Mouse (Mus musculus) midbrain, embryonic 14.5 days (tissue): ENCODE results near the gene Zfp512. TPM values are rescaled to one million over a fixed set of nuclear protein-coding genes. Genes with fewer than 3 reads are reported as not detected.
"Not testable (repeated sequence)": the region's sequence is repeated elsewhere in the genome, so short reads cannot be mapped to it uniquely, and the experiment has no call there.

ENCODE experiments used
- ATAC-seq: fragments of 200-750 bp; cut with Nextera tagmentation; 2 replicates; pipeline ENCODE4 v1.8.0; 2017; ENCODE audit warnings: moderate number of reproducible peaks, moderate library complexity; ENCODE audit not compliant: low FRiP score, low TSS enrichment
- DNase-seq: peaks from one replicate; pipeline ENCODE4 v3.0.0-alpha.2; 2015
- H3K27ac ChIP-seq: fragments of 300-500 bp; sonication (generic); replicated peaks from 2 replicates; pipeline ENCODE4 v1.5.1; 2014; ENCODE audit warnings: mild to moderate bottlenecking, low read depth, low read length, moderate library complexity
- H3K27me3 ChIP-seq: fragments of 300-500 bp; sonication (generic); 2 replicates; pipeline ENCODE4 v1.6.1; 2014; ENCODE audit warnings: low read length, control low read depth, mixed read lengths; ENCODE audit not compliant: control insufficient read depth, insufficient read depth
- H3K36me3 ChIP-seq: fragments of 300-500 bp; sonication (generic); 2 replicates; pipeline ENCODE4 v1.6.1; 2014; ENCODE audit warnings: low read length, control low read depth; ENCODE audit not compliant: control insufficient read depth, insufficient read depth
- H3K4me1 ChIP-seq: fragments of 300-500 bp; sonication (generic); 2 replicates; pipeline ENCODE4 v1.6.1; 2014; ENCODE audit warnings: mild to moderate bottlenecking, antibody characterized with exemption, low read length, control low read depth; ENCODE audit not compliant: control insufficient read depth, insufficient read depth
- H3K4me2 ChIP-seq: fragments of 300-500 bp; sonication (generic); 2 replicates; pipeline ENCODE4 v1.6.1; 2014; ENCODE audit warnings: mild to moderate bottlenecking, low read length, moderate library complexity
- H3K4me3 ChIP-seq: fragments of 300-500 bp; sonication (generic); replicated peaks from 2 replicates; pipeline ENCODE4 v1.5.1; 2014; ENCODE audit warnings: low read depth, low read length
- H3K9ac ChIP-seq: fragments of 300-500 bp; sonication (generic); replicated peaks from 2 replicates; pipeline ENCODE4 v1.6.1; 2014; ENCODE audit warnings: mild to moderate bottlenecking, low read length, moderate library complexity
- H3K9me3 ChIP-seq: fragments of 300-500 bp; sonication (generic); 2 replicates; pipeline ENCODE4 v1.6.1; 2016; ENCODE audit warnings: low read length, control low read depth, mixed read lengths; ENCODE audit not compliant: control insufficient read depth
- WGBS: fragments of 180-500 bp; shearing (Covaris S2); extraction: QIAGEN DNeasy Blood & Tissue Kit; methylation state at CpG from one replicate; pipeline ENCODE4 v1.1.7; 2014; 5-methylcytosine and 5-hydroxymethylcytosine counted together
- polyA plus RNA-seq: library from polyadenylated mRNA; unstranded; fragments of >200 nt; fragmentation: Nextera tagmentation; extraction: Ambion mirVana; gene quantifications from 2 replicates; pipeline ENCODE4 v1.2.1, GENCODE M21; 2014

Gene Zfp512
- polyA plus RNA-seq, 1 experiment from 2014 or later = 113 TPM

DNA sequence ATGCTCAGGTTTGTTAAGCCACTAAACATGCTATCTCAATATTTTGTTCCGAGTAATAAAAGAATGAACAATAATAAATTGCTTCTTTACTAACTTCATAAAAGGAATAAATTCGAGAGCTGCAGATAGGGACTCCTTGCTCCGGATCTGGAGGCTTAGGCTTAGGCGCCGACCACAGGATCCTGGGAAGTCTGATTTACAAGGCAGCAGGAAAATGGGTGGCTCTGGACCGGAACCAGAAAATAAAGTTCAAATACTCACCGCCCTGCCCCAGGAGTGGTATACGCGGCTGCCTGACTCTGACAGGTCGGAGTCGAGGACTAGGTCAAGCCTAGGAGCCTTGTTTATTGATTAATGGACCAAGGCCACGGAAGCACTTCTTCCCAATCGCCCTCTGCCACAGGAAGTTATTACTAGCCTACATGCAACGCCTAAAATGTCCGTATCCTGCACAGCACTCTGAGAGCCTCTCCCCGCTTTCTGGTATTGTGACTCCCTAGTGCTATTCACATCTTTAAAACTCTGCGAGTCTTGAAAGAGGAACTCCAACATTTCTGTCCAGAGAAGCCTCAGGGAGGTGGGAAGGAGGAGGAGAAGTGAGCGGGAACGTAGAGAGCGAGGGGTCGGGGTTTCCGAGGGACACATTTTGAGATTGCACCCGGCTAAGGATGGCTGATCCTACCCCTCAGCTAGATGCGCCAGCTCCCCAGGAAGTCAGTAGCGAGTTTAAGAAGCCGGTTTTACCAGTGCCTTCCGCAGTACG lies 74.3 kb downstream of the Zfp512 start, which contains the start of gene Slc4a1ap:
TSS of gene Slc4a1ap (plus strand) at position 642 of the 763 bp plus-strand sequence.
- ATAC-seq = peak; percentile 80; the same call in 1 of the 2 replicates
- under 1% methylated on average over 28 of the region's 28 CpGs for WGBS
- peaks cover 34% of the 10 kb centered on the region for H3K36me3 ChIP-seq

DNA sequence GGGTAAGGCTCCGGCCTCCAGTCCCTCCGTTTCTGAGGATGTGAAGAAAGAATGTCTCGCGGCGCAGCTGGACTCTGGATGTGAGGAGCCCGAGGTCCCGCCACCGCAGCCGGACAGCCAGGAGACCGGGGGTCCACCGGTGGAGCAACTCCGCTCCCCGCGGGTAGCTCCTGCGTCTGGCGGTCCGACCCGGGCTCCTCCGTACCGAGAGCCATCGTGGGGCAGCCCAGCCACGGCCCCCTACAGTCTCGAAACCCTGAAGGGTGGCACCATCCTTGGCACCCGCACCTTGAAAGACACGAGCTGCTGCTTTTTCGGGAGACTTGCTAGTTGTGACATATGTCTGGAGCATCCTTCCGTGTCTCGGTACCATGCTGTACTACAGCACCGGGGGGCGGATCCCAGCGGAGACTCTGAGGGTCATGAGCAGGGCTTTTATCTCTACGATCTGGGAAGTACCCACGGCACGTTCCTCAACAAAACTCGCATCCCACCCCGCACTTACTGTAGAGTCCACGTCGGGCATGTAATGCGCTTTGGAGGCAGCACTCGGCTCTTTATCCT lies 75.0 kb downstream of the Zfp512 start:
- H3K4me1 ChIP-seq = peaks cover 22% of the 10 kb centered on the region
- H3K9ac ChIP-seq = peak overlapping the region; percentile 71
- ATAC-seq = peak; percentile 48; the same call in 1 of the 2 replicates
- peak overlapping the region; percentile 89 for H3K4me2 ChIP-seq
- WGBS = 4% methylated on average over 40 of the region's 40 CpGs
- no peaks in the 10 kb centered on the region for H3K9me3 ChIP-seq
- H3K36me3 ChIP-seq = peaks cover 35% of the 10 kb centered on the region
- H3K4me3 ChIP-seq = peak overlapping the region; percentile 80
- no peak overlapping the region; the same call in 1 of the 2 replicates for H3K27ac ChIP-seq
- DNase-seq = peak; percentile 1
- H3K27me3 ChIP-seq = no peaks in the 10 kb centered on the region

More for the DNA sequence above, 74.3 kb downstream of the Zfp512 start, which contains the start of gene Slc4a1ap:
- Histone ChIP-seq H3K9me3 (no peaks in the 10 kb centered on the region), H3K4me3 (peak within 1 kb of the TSS; percentile 80), H3K4me1 (peaks cover 22% of the 10 kb centered on the region), H3K4me2 (peak within 1 kb of the TSS; percentile 89), H3K27me3 (no peaks in the 10 kb centered on the region), H3K9ac (peak within 1 kb of the TSS; percentile 71), H3K27ac (peak within 1 kb of the TSS; percentile 73)
- peak; percentile 85 for DNase-seq

DNA sequence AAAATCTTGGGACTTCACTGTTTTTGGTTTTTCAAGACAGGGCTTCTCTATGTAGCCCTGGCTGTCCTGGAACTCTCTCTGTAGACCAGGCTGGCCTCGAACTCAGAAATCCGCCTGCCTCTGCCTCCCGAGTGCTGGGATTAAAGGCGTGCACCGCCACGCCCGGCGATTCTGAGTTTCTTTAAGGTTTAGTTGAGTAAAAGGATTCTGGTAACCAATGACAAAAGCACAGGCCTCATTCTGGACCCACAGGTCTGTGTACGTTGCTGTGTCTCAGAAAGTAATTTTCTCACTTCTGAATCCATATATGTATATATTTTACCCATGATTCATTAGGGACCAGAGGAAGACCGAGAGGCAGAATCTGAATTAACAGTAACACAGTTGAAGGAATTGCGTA lies 75.5 kb downstream of the Zfp512 start, which contains the start of gene Supt7l:
TSS of gene Supt7l (minus strand) at position 101 of the 400 bp plus-strand sequence.
- H3K9me3 ChIP-seq, H3K27me3 ChIP-seq, DNase-seq, ATAC-seq: not testable (repeated sequence)
- Histone ChIP-seq H3K4me3 (peak within 1 kb of the TSS; percentile 80), H3K9ac (peak within 1 kb of the TSS; percentile 71), H3K4me2 (peak within 1 kb of the TSS; percentile 89), H3K4me1 (peaks cover 22% of the 10 kb centered on the region), H3K36me3 (peaks cover 36% of the 10 kb centered on the region), H3K27ac (peak within 1 kb of the TSS; percentile 73)
- whole genome bisulfite sequencing = 85% methylated on average over 11 of the region's 11 CpGs

DNA sequence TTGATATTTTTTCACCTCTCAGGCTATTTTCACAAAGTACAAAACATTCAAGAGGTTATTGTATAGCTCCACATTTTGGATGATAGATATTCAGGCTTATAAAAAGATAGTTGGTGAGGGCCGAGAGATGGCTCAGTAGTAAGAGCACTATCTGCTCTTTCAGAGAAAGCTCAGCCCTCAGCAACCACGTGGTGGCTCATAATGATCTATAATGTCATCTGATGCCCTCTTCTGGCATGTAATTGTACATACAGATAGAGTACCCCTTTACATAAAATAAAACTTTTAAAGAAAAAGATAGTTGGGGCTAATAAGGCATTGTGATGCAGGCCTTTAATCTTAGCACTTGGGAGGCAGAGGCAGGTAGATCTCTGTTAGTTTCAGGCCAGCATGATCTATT lies 76.3 kb downstream of the Zfp512 start:
- 61% methylated on average over 2 of the region's 2 CpGs for WGBS
- ATAC-seq = no peak
- H3K4me1 ChIP-seq = peaks cover 22% of the 10 kb centered on the region
- H3K27ac ChIP-seq = no peak overlapping the region
- peak; percentile 2 for DNase-seq
- peaks cover 42% of the 10 kb centered on the region for H3K36me3 ChIP-seq
- H3K9me3 ChIP-seq = no peaks in the 10 kb centered on the region
- H3K27me3 ChIP-seq = no peaks in the 10 kb centered on the region
- no peak overlapping the region for H3K4me2 ChIP-seq
- H3K9ac ChIP-seq = no peak overlapping the region
- H3K4me3 ChIP-seq = no peak overlapping the region

Other genes starting within 250 kb of the Zfp512 start
- gene Ppm1g, start 231.7 kb upstream of the Zfp512 start, polyA plus RNA-seq = 162 and 163 TPM in 2 replicates
- gene Nrbp1, start 211.6 kb upstream of the Zfp512 start, polyA plus RNA-seq = 150 and 153 TPM in 2 replicates
- gene Gm9970, start 211.2 kb upstream of the Zfp512 start, polyA plus RNA-seq = 0.72 and 0.74 TPM in 2 replicates
- 2.5 and 3.0 TPM in 2 replicates for gene Krtcap3, start 200.7 kb upstream of the Zfp512 start, polyA plus RNA-seq
- 26.7 and 28.1 TPM in 2 replicates for gene Ift172, start 161.3 kb upstream of the Zfp512 start, polyA plus RNA-seq
- 86.9 and 128 TPM in 2 replicates for gene Fndc4, start 156.4 kb upstream of the Zfp512 start, polyA plus RNA-seq
- 0.16 and 0.53 TPM in 2 replicates for gene Gckr, start 155.0 kb upstream of the Zfp512 start, polyA plus RNA-seq
- 0.13 TPM in 1 of 2 replicates, not detected in the other for gene 4930548H24Rik, start 33.3 kb downstream of the Zfp512 start, polyA plus RNA-seq
- gene Gpn1, start 42.3 kb downstream of the Zfp512 start, polyA plus RNA-seq = 65.1 and 73.3 TPM in 2 replicates
- gene Slc4a1ap, start 74.6 kb downstream of the Zfp512 start, polyA plus RNA-seq = 28.6 and 28.9 TPM in 2 replicates
- gene Supt7l, start 75.4 kb downstream of the Zfp512 start, polyA plus RNA-seq = 18.0 and 18.3 TPM in 2 replicates
- gene Mrpl33, start 144.5 kb downstream of the Zfp512 start, polyA plus RNA-seq = 179 and 211 TPM in 2 replicates
- gene Rbks, start 245.2 kb downstream of the Zfp512 start, polyA plus RNA-seq = 3.0 and 3.1 TPM in 2 replicates
- 33.5 and 35.7 TPM in 2 replicates for gene Babam2, start 245.3 kb downstream of the Zfp512 start, polyA plus RNA-seq